Mouse (Mus musculus): ENCODE measurements at regions not wholly inside any gene's neighbourhood (a gene's known extent, or its start where the extent isn't known, plus 50 kb on each side); places are given as distances from the start of the nearest gene placed in this dataset.

GRCm38 (mm10) chr2:117944942-117945341 lies 166.7 kb upstream of the Thbs1 start:
- TF ChIP-seq CTCF (IDR thresholded peaks at IDR 0.05; ENCODE audit: low read depth, low read length) (no peak), GATA1 (IDR thresholded peaks at IDR 0.05; ENCODE audit: borderline replicate concordance, low read length) (no peak), POLR2AphosphoS5 (IDR thresholded peaks at IDR 0.05; ENCODE audit: insufficient replicate concordance, low read depth, low read length) (no peak)

Data from G1E (cell line).